Mouse (Mus musculus) thymus, postnatal 0 days (tissue): ENCODE measurements around the gene Hoxa4. TPM values are rescaled to one million over a fixed set of nuclear protein-coding genes. Genes with fewer than 3 reads are reported as not detected.

Source experiments
- DNase-seq: peaks from one replicate; pipeline ENCODE4 v3.0.0-alpha.2; 2015; ENCODE audit warnings: low spot score
- polyA plus RNA-seq: library from polyadenylated mRNA; unstranded; fragments of >200 nt; fragmentation: Nextera tagmentation; extraction: Ambion mirVana; gene quantifications from 2 replicates; pipeline ENCODE4 v1.2.1, GENCODE M21; 2015

Gene Hoxa4
- polyA plus RNA-seq = 0.27 and 0.39 TPM in 2 replicates

GRCm38 (mm10) chr6:52190906-52191810 is at the start of gene Hoxa4:
Gene Hoxa4, minus strand, starts transcription at chr6:52191753.
- no peak for DNase-seq

GRCm38 (mm10) chr6:52241001-52241621 is 49.6 kb upstream of the Hoxa4 start:
- no peak for DNase-seq

- peak; percentile 74 for DNase-seq
Observed at GRCm38 (mm10) chr6:52240389-52241000, 48.9 kb upstream of the Hoxa4 start, which contains the start of gene Hoxa10. Gene Hoxa10, minus strand, starts transcription at chr6:52240854.

- no peak for DNase-seq
Observed at GRCm38 (mm10) chr6:52239625-52240388, 48.3 kb upstream of the Hoxa4 start.

- DNase-seq = no peak
Observed at GRCm38 (mm10) chr6:52238976-52239375, 47.4 kb upstream of the Hoxa4 start.

- no peak for DNase-seq
Observed at GRCm38 (mm10) chr6:52238155-52238545, 46.6 kb upstream of the Hoxa4 start.

GRCm38 (mm10) chr6:52237346-52238154 is 46.0 kb upstream of the Hoxa4 start:
- DNase-seq = no peak

- DNase-seq = no peak
Observed at GRCm38 (mm10) chr6:52236806-52237205, 45.3 kb upstream of the Hoxa4 start.

- no peak for DNase-seq
Observed at GRCm38 (mm10) chr6:52235866-52236265, 44.3 kb upstream of the Hoxa4 start.

GRCm38 (mm10) chr6:52235267-52235666 is 43.7 kb upstream of the Hoxa4 start:
- no peak for DNase-seq

- no peak for DNase-seq
Observed at GRCm38 (mm10) chr6:52234428-52235140, 43.0 kb upstream of the Hoxa4 start.

GRCm38 (mm10) chr6:52233546-52234427 is 42.2 kb upstream of the Hoxa4 start:
- DNase-seq = no peak

GRCm38 (mm10) chr6:52232984-52233545 is 41.5 kb upstream of the Hoxa4 start:
- DNase-seq = no peak

GRCm38 (mm10) chr6:52232568-52232965 is 41.0 kb upstream of the Hoxa4 start:
- DNase-seq = no peak

- DNase-seq = no peak
Observed at GRCm38 (mm10) chr6:52231885-52232567, 40.5 kb upstream of the Hoxa4 start.

- DNase-seq = no peak
Observed at GRCm38 (mm10) chr6:52230516-52231165, 39.1 kb upstream of the Hoxa4 start, which contains the start of gene Hoxa9. Gene Hoxa9, minus strand, starts transcription at chr6:52231089.
